Mouse (Mus musculus): ENCODE results near the gene Smim1. TPM values are rescaled to one million over a fixed set of nuclear protein-coding genes. Genes with fewer than 3 reads are reported as not detected.
A peak's percentile ranks its signal among the peaks of the same experiment; 100 is the strongest.

Gene Smim1
- polyA plus RNA-seq, 1 experiment from 2014 or later = 13.9 TPM

DNA sequence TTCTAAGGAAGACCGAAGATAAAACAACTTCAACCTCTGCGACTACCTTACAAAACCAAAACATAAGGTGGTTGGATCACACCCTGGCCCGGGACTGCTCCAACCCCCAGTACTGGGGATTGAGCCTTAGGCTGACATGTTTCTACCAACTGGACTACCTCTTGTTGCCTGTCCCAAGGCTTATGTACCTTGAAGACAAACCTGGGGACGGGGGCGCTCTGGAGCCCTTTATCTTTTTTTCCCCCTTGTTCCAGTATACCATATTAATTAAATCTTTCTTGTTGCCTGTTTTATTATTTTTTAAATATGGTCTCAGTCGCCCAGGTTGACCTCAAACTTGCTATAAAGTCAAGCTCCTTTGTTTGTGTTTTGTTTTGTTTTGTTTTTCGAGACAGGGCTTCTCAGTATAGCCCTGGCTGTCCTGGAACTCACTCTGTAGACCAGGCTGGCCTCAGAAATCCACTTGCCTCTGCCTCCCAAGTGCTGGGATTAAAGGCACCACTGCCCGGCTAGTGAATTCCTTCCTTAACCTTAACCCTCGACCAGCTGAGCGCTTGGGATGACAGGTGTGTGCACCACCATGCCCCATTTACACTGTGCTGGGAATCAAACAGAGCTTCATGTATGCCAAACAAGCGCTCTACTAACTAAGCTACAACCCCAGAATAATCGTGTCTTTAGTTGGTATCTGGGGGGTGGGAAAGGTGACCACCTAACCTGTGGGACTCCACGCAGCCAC is 15.0 kb downstream of the Smim1 start:
- no peaks in the 10 kb centered on the region for H3K27me3 ChIP-seq (replicated peaks; ENCODE audit: control insufficient read depth, insufficient read depth, low read length)
- ATAC-seq = peak; percentile 67; the same call in 1 of the 2 replicates
- peaks cover 16% of the 10 kb centered on the region for H3K36me3 ChIP-seq (ENCODE audit: control insufficient read depth, insufficient read depth, low read length)
- H3K9me3 ChIP-seq (ENCODE audit: control insufficient read depth, low read length) = no peaks in the 10 kb centered on the region
- peak overlapping the region; percentile 93 for H3K9ac ChIP-seq (ENCODE audit: low read depth, low read length)
- WGBS = 28% methylated on average over 13 of the region's 13 CpGs
- peak overlapping the region; percentile 96 for H3K4me2 ChIP-seq (ENCODE audit: low read length)
- H3K4me3 ChIP-seq (ENCODE audit: low read length) = peak overlapping the region; percentile 98
- H3K4me1 ChIP-seq (ENCODE audit: control insufficient read depth, insufficient read depth, low read depth, low read length) = peaks cover 20% of the 10 kb centered on the region
- peak overlapping the region; percentile 65; the same call in 1 of the 2 replicates for H3K27ac ChIP-seq (ENCODE audit: low read depth, low read length)

DNA sequence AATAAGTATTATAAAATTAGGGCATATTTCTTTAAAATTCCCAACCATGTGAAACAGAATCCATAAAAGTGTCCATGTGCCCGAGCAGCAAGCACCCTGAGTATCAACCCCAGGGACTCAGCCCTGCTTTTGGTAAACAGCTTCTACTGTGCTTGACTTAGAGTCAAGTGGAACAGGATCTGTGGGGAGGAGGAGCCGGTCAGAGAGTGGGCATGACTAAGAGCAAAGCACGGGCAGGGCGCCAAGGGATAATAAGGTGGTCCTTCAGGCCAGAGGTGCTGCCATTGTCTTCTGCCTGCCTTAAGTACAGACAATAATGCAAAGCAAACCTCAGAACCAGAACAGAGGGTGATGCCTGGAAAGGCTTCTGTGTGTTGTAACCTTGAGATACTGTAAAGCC is 18.3 kb downstream of the Smim1 start:
- peaks cover 25% of the 10 kb centered on the region for H3K36me3 ChIP-seq (ENCODE audit: control insufficient read depth, insufficient read depth, low read length)
- WGBS = 83% methylated on average over 4 of the region's 4 CpGs

DNA sequence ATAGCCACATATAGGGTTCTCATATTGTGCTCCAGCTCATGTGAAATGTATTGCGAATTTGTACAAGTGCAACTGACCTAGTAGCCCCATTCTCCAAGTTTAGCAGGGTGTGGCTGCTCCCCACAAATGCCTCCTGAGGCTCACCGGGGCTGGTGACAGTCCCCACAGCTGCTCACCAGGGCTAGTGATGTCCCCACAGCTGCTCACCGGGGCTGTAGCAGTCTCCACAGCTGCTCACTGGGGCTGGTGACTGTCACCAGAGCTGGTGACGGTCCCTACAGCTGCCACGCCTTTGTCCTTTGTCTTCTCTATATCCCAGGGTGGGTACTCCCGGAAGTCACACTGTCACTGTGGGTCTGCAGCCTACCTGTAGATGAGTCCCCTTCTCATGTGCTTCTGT is 19.8 kb downstream of the Smim1 start:
- no peak for ATAC-seq
- Histone ChIP-seq H3K27me3 (replicated peaks; ENCODE audit: control insufficient read depth, insufficient read depth, low read length) (no peaks in the 10 kb centered on the region), H3K36me3 (ENCODE audit: control insufficient read depth, insufficient read depth, low read length) (peaks cover 25% of the 10 kb centered on the region), H3K4me1 (ENCODE audit: control insufficient read depth, insufficient read depth, low read depth, low read length) (peaks cover 4% of the 10 kb centered on the region; the same call in 1 of the 2 replicates), H3K4me3 (ENCODE audit: low read length) (no peak overlapping the region), H3K27ac (ENCODE audit: low read depth, low read length) (no peak overlapping the region), H3K9ac (ENCODE audit: low read depth, low read length) (no peak overlapping the region), H3K9me3 (ENCODE audit: control insufficient read depth, low read length) (no peaks in the 10 kb centered on the region), H3K4me2 (ENCODE audit: low read length) (no peak overlapping the region)
- 96% methylated on average over 6 of the region's 6 CpGs for WGBS

More for the DNA sequence above, 18.3 kb downstream of the Smim1 start:
- H3K27ac ChIP-seq (ENCODE audit: low read depth, low read length) = no peak overlapping the region
- no peaks in the 10 kb centered on the region for H3K27me3 ChIP-seq (replicated peaks; ENCODE audit: control insufficient read depth, insufficient read depth, low read length)
- peaks cover 7% of the 10 kb centered on the region for H3K4me1 ChIP-seq (ENCODE audit: control insufficient read depth, insufficient read depth, low read depth, low read length)
- no peak overlapping the region for H3K4me2 ChIP-seq (ENCODE audit: low read length)
- no peak overlapping the region for H3K4me3 ChIP-seq (ENCODE audit: low read length)
- H3K9me3 ChIP-seq (ENCODE audit: control insufficient read depth, low read length) = no peaks in the 10 kb centered on the region
- H3K9ac ChIP-seq (ENCODE audit: low read depth, low read length) = no peak overlapping the region
- no peak for ATAC-seq

DNA sequence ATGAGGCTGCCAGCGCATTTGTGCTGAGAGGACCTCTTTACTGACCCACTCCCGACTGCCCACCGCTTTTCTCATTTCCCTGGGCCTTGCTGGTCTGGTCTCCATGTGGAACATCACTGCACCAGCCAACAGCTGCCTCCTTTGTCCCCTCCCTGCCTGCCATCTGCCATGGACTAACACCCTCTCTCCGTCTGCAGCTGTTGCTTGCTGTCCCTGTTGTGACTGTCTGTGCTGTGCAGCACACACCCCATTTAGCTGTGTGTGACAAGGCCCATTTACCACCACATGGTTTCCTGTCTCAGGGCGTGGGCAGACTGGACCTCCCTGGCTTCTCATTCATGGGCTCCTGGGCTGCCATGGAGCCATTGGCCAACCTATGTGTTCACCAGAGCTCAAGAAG is 20.5 kb downstream of the Smim1 start:
- Histone ChIP-seq H3K4me2 (ENCODE audit: low read length) (no peak overlapping the region), H3K27me3 (replicated peaks; ENCODE audit: control insufficient read depth, insufficient read depth, low read length) (no peaks in the 10 kb centered on the region), H3K9me3 (ENCODE audit: control insufficient read depth, low read length) (no peaks in the 10 kb centered on the region), H3K27ac (ENCODE audit: low read depth, low read length) (no peak overlapping the region), H3K9ac (ENCODE audit: low read depth, low read length) (no peak overlapping the region), H3K4me1 (ENCODE audit: control insufficient read depth, insufficient read depth, low read depth, low read length) (no peaks in the 10 kb centered on the region), H3K36me3 (ENCODE audit: control insufficient read depth, insufficient read depth, low read length) (peaks cover 25% of the 10 kb centered on the region), H3K4me3 (ENCODE audit: low read length) (no peak overlapping the region)
- WGBS = 81% methylated on average over 5 of the region's 5 CpGs
- 0 out of 2 replicates have a peak, but pooled peaks have one; percentile 24 for ATAC-seq

DNA sequence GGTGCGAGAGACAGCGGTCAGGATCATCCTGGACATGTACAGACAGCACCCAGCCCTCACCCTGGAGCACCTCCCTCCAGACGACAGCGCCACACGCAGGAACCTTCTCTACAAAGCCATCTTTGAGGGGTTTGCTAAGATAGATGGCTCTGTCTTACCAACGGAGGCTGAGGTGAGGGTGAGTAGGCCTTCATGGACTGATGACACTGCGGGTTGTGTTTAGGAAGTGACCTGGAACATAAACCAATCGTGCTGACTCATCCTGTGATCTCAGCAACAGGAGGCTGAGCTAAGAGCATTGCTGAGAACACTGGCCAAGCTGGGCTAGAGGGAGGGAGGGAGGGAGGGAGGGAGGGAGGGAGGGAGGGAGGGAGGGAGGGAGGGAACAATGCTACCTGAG is 32.5 kb downstream of the Smim1 start:
- no peak overlapping the region for H3K4me2 ChIP-seq (ENCODE audit: low read length)
- H3K27ac ChIP-seq (ENCODE audit: low read depth, low read length) = no peak overlapping the region
- WGBS = 91% methylated on average over 8 of the region's 8 CpGs

DNA sequence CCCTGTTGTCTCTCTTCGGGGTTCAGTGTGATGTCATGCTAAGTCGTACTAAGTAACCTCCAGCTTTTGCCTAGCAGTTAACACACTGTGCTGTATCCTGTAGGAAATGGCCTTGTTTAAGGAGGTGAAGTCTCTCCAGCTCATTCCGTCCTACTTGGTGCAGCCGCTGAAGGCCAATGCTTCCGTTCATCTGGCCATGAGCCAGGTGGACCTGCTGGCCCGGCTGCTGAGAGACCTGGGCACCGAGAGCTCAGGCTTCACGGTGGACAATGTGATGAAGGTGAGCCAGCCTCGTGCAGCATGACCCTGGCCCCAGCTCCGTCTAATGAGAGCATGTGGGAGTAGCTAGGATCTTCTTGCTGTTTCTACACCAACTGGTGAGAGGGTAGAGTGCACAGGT is 33.3 kb downstream of the Smim1 start:
- no peak for ATAC-seq
- H3K36me3 ChIP-seq (ENCODE audit: control insufficient read depth, insufficient read depth, low read length) = peaks cover 49% of the 10 kb centered on the region
- no peak overlapping the region for H3K4me2 ChIP-seq (ENCODE audit: low read length)
- WGBS = 91% methylated on average over 10 of the region's 10 CpGs
- no peaks in the 10 kb centered on the region for H3K9me3 ChIP-seq (ENCODE audit: control insufficient read depth, low read length)
- no peak overlapping the region for H3K27ac ChIP-seq (ENCODE audit: low read depth, low read length)
- no peak overlapping the region for H3K9ac ChIP-seq (ENCODE audit: low read depth, low read length)
- no peak overlapping the region for H3K4me3 ChIP-seq (ENCODE audit: low read length)
- no peaks in the 10 kb centered on the region for H3K4me1 ChIP-seq (ENCODE audit: control insufficient read depth, insufficient read depth, low read depth, low read length)
- no peaks in the 10 kb centered on the region for H3K27me3 ChIP-seq (replicated peaks; ENCODE audit: control insufficient read depth, insufficient read depth, low read length)

More for the DNA sequence above, 32.5 kb downstream of the Smim1 start:
- Histone ChIP-seq H3K27me3 (replicated peaks; ENCODE audit: control insufficient read depth, insufficient read depth, low read length) (no peaks in the 10 kb centered on the region), H3K4me1 (ENCODE audit: control insufficient read depth, insufficient read depth, low read depth, low read length) (no peaks in the 10 kb centered on the region), H3K9ac (ENCODE audit: low read depth, low read length) (no peak overlapping the region), H3K9me3 (ENCODE audit: control insufficient read depth, low read length) (no peaks in the 10 kb centered on the region), H3K36me3 (ENCODE audit: control insufficient read depth, insufficient read depth, low read length) (peaks cover 48% of the 10 kb centered on the region), H3K4me3 (ENCODE audit: low read length) (no peak overlapping the region)
- no peak for ATAC-seq

DNA sequence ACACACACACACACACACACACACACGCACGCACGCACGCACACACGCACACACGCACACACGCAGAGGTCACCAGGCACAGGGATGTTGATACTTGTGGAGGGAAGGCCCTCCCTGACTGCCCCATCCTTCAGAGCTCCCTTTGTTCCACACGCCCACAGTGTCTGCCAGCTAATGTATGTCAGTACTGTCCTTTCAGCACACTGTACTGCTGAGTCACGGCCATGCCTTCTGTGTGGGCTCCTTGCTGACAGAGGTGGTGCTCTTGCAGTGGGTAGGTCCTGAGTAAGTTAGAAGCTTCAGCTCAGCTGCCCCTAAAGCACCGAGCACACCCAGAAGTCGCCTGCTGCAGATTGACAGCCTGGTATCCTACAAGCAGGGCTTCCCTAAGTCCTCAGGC is 45.6 kb downstream of the Smim1 start:
- WGBS = 80% methylated on average over 11 of the region's 11 CpGs
- Histone ChIP-seq H3K36me3 (ENCODE audit: control insufficient read depth, insufficient read depth, low read length) (peaks cover 46% of the 10 kb centered on the region), H3K9ac (ENCODE audit: low read depth, low read length) (no peak overlapping the region), H3K4me2 (ENCODE audit: low read length) (no peak overlapping the region), H3K4me1 (ENCODE audit: control insufficient read depth, insufficient read depth, low read depth, low read length) (peaks cover 19% of the 10 kb centered on the region), H3K27ac (ENCODE audit: low read depth, low read length) (no peak overlapping the region), H3K4me3 (ENCODE audit: low read length) (no peak overlapping the region), H3K9me3 (ENCODE audit: control insufficient read depth, low read length) (no peaks in the 10 kb centered on the region), H3K27me3 (replicated peaks; ENCODE audit: control insufficient read depth, insufficient read depth, low read length) (no peaks in the 10 kb centered on the region)
- ATAC-seq = no peak

DNA sequence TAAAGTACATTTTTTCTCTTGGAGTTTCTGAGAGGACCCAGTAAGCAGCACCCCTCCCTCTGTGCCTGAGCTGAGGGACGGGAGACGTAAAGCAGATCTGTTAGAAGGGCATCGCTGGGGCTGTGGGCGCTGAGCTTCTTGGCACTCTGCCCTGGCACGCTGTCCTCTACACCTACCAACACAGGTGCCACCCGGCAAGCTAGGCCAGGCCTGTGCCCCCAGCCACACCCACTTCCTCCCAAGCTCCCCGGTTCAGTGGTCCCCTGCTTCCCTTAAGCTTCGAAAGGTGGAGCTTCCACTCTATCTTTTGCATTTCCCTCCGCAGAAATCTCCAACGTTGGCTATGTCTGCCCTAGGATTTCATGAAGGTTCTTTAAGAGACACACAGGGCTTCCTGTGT is 46.8 kb downstream of the Smim1 start:
- no peak overlapping the region for H3K4me2 ChIP-seq (ENCODE audit: low read length)
- WGBS = 89% methylated on average over 10 of the region's 10 CpGs
- H3K4me3 ChIP-seq (ENCODE audit: low read length) = no peak overlapping the region
- peaks cover 34% of the 10 kb centered on the region for H3K36me3 ChIP-seq (ENCODE audit: control insufficient read depth, insufficient read depth, low read length)
- H3K4me1 ChIP-seq (ENCODE audit: control insufficient read depth, insufficient read depth, low read depth, low read length) = peaks cover 19% of the 10 kb centered on the region
- no peak overlapping the region for H3K27ac ChIP-seq (ENCODE audit: low read depth, low read length)
- H3K9ac ChIP-seq (ENCODE audit: low read depth, low read length) = no peak overlapping the region
- ATAC-seq = no peak
- no peaks in the 10 kb centered on the region for H3K9me3 ChIP-seq (ENCODE audit: control insufficient read depth, low read length)
- no peaks in the 10 kb centered on the region for H3K27me3 ChIP-seq (replicated peaks; ENCODE audit: control insufficient read depth, insufficient read depth, low read length)

DNA sequence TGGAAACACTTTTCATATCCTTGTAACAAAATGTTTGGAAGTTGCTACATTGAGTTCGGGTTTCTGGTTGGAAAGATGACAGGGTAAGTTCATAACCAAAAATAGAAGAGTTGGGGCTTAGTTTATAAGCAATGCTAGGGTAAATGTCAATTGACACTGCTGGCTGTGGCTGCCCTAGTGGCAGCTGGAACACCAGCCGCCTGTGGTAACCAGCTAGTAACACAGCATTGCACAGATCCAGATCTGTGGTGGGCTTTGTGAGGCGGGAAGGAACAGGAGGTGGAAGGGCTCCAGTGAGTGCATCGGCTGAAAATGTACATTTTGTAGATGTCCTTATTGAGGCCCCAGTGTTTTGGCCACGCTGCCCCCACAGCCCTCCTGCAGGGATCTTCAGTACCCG is 50.3 kb downstream of the Smim1 start:
- Histone ChIP-seq H3K27ac (ENCODE audit: low read depth, low read length) (no peak overlapping the region), H3K9me3 (ENCODE audit: control insufficient read depth, low read length) (no peaks in the 10 kb centered on the region), H3K9ac (ENCODE audit: low read depth, low read length) (peak overlapping the region; percentile 94), H3K4me1 (ENCODE audit: control insufficient read depth, insufficient read depth, low read depth, low read length) (peaks cover 26% of the 10 kb centered on the region), H3K27me3 (replicated peaks; ENCODE audit: control insufficient read depth, insufficient read depth, low read length) (no peaks in the 10 kb centered on the region), H3K36me3 (ENCODE audit: control insufficient read depth, insufficient read depth, low read length) (peaks cover 23% of the 10 kb centered on the region), H3K4me2 (ENCODE audit: low read length) (peak overlapping the region; percentile 79), H3K4me3 (ENCODE audit: low read length) (peak overlapping the region; percentile 96)
- 38% methylated on average over 6 of the region's 6 CpGs for WGBS
- ATAC-seq = no peak
